Mouse (Mus musculus): ENCODE measurements around the gene Zfp981. TPM values are rescaled to one million over a fixed set of nuclear protein-coding genes. Genes with fewer than 3 reads are reported as not detected.
A peak's percentile ranks its signal among the peaks of the same experiment; 100 is the strongest.
"Not testable (repeated sequence)": the region's sequence is repeated elsewhere in the genome, so short reads cannot be mapped to it uniquely, and the experiment has no call there.

The Zfp981 gene
- polyA plus RNA-seq, 1 experiment from 2014 or later = 0.13 TPM

DNA sequence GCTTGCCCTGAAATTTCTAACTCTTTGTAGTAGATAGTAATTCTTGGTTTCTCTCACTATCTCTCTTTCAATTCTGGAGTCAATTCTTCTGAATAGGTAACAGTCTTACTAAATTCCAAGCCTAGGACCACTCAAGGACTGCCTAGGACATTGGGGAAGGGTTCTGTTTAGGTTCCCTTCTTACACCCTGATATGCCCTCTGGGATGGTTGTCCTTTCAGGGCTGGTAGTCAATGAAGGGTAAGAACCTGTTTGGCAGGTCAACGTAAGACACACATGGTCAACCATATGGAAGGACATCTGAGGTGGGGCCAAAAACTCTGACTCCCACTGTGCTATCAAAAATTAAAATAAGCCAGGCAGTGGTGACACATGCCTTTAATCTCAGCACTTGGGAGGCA, 9.0 kb upstream of the Zfp981 start:
- Histone ChIP-seq H3K9ac (no peak overlapping the region), H3K27me3 (no peaks in the 10 kb centered on the region), H3K27ac (no peak overlapping the region), H3K9me3 (peaks cover 67% of the 10 kb centered on the region), H3K36me3 (no peaks in the 10 kb centered on the region), H3K4me1 (replicated peaks) (no peaks in the 10 kb centered on the region), H3K4me3 (no peak overlapping the region), H3K4me2 (no peak overlapping the region)
- 57% methylated on average over 1 of the region's 1 CpGs for WGBS
- ATAC-seq (ENCODE audit: low FRiP score) = no peak; the same call in 1 of the 2 replicates

DNA sequence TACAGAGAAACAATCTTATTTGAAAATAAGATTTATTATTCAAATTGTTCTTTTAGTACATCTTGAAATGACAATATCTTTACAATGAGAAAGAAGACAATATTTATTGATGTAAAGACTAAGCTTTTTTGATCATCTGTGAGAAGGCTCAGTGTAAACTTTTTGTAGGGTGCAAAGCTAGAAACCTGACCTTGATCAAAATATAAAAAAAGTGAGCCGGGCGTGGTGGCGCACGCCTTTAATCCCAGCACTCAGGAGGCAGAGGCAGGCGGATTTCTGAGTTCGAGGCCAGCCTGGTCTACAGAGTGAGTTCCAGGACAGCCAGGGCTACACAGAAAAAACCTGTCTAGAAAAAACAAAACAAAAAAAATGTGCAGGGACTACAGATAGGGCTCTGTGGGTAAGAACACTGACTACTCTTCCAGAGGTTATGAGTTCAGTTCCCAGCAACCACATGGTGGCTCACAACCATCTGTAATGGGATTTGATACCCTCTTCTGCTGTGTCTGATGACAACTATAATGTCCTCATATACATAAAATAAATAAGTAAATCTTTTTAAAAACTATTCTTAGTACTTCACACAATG, 8.4 kb upstream of the Zfp981 start:
- H3K4me3 ChIP-seq; H3K27ac ChIP-seq; H3K27me3 ChIP-seq; H3K9ac ChIP-seq; H3K4me2 ChIP-seq; H3K36me3 ChIP-seq; H3K4me1 ChIP-seq (replicated peaks): not testable (repeated sequence)
- 88% methylated on average over 6 of the region's 6 CpGs for WGBS
- ATAC-seq (ENCODE audit: low FRiP score) = 0 out of 2 replicates have a peak, but pooled peaks have one; percentile 15
- H3K9me3 ChIP-seq = peaks cover 67% of the 10 kb centered on the region

- 70% methylated on average over 4 of the region's 4 CpGs for WGBS
- H3K4me2 ChIP-seq = no peak overlapping the region
- H3K36me3 ChIP-seq = no peaks in the 10 kb centered on the region
- no peak overlapping the region for H3K27ac ChIP-seq
- no peaks in the 10 kb centered on the region for H3K4me1 ChIP-seq (replicated peaks)
- H3K4me3 ChIP-seq = no peak overlapping the region
- peaks cover 68% of the 10 kb centered on the region for H3K9me3 ChIP-seq
- ATAC-seq (ENCODE audit: low FRiP score) = no peak
- H3K27me3 ChIP-seq = no peaks in the 10 kb centered on the region
- no peak overlapping the region for H3K9ac ChIP-seq
Observed at GRCm38 (mm10) chr4:146494980-146495379, 6.8 kb upstream of the Zfp981 start.

DNA sequence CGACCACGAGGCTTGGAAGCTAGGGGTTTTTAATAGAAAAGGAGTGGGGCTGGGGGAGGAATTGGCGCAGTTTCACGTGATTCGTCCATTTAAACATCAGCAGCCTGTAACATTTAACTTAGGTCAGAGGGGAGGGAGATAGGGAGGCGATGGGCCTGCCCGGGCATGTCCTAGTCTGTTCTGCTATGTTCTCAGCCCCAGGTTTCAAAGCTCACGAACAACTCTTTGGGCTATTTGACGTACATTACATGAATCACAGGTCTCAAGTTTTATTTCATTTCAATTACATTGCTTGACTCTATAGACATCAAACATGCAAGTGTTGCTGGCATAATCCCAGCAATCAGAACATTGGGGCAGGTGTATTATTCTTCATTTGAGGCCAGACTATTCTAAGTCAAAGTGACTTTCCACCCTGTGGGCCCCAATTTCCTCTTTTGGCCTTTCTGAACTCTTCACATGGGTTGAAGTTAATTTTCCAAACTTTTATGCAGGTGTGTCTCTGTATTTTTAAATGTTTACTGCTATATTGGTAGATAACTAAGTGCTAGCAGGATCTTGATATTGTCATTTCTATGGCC, 4.0 kb upstream of the Zfp981 start:
- H3K4me1 ChIP-seq (replicated peaks); H3K4me2 ChIP-seq; H3K27me3 ChIP-seq; ATAC-seq (ENCODE audit: low FRiP score); H3K9ac ChIP-seq; H3K36me3 ChIP-seq; H3K4me3 ChIP-seq; H3K27ac ChIP-seq: not testable (repeated sequence)
- H3K9me3 ChIP-seq = peaks cover 68% of the 10 kb centered on the region
- 85% methylated on average over 9 of the region's 9 CpGs for WGBS

DNA sequence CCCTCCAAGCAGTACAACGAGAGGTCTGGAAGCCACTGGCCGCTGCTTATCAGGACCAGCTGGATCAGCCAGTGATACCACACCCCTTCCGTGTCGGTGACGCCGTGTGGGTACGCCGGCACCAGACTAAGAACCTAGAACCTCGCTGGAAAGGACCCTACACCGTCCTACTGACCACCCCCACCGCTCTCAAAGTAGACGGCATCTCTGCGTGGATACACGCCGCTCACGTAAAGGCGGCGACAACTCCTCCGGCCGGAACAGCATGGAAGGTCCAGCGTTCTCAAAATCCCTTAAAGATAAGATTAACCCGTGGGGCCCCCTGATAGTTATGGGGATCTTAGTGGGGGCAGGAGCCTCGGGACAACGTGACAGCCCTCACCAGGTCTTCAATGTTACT, 7.2 kb downstream of the Zfp981 start:
- 95% methylated on average over 23 of the region's 24 CpGs for WGBS
- not testable (repeated sequence) for H3K27me3 ChIP-seq; H3K27ac ChIP-seq; H3K36me3 ChIP-seq; H3K4me2 ChIP-seq; H3K4me1 ChIP-seq (replicated peaks); H3K4me3 ChIP-seq; H3K9ac ChIP-seq; ATAC-seq (ENCODE audit: low FRiP score)
- H3K9me3 ChIP-seq = peaks cover 16% of the 10 kb centered on the region

DNA sequence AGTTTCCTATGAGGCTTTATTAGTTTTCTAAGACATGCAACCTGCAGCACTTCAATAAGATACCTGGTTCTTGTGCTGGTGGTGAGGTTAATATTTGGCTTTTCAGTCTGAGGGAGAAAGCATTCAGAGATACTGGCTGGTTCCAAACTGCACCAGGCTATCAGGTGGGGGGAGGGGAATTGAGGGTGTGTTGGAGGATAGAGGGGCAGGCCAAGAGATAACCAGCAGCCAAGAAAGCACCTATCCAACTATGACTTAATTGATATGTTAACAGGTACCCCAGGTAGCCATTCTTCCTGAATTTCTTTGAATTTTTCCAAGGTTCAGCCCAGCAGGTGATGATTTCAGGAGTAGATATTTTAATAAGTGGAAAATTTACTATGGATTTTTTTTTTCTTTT, 10.0 kb downstream of the Zfp981 start:
- H3K4me2 ChIP-seq; H3K4me3 ChIP-seq; H3K9ac ChIP-seq; ATAC-seq (ENCODE audit: low FRiP score); H3K27ac ChIP-seq; H3K4me1 ChIP-seq (replicated peaks); H3K36me3 ChIP-seq; H3K27me3 ChIP-seq: not testable (repeated sequence)
- peaks cover 39% of the 10 kb centered on the region for H3K9me3 ChIP-seq

- Histone ChIP-seq H3K4me1 (replicated peaks) (no peaks in the 10 kb centered on the region), H3K27me3 (no peaks in the 10 kb centered on the region), H3K36me3 (no peaks in the 10 kb centered on the region), H3K9ac (no peak overlapping the region), H3K4me2 (no peak overlapping the region), H3K9me3 (peaks cover 76% of the 10 kb centered on the region), H3K27ac (no peak overlapping the region), H3K4me3 (no peak overlapping the region)
- no peak for ATAC-seq (ENCODE audit: low FRiP score)
- WGBS = 70% methylated on average over 1 of the region's 1 CpGs
Observed at GRCm38 (mm10) chr4:146516474-146516873, 14.6 kb downstream of the Zfp981 start.

GRCm38 (mm10) chr4:146517150-146517549, 15.3 kb downstream of the Zfp981 start:
- not testable (repeated sequence) for ATAC-seq (ENCODE audit: low FRiP score); H3K36me3 ChIP-seq; H3K27ac ChIP-seq; H3K4me2 ChIP-seq; H3K27me3 ChIP-seq; H3K4me1 ChIP-seq (replicated peaks); H3K4me3 ChIP-seq; H3K9ac ChIP-seq
- 71% methylated on average over 2 of the region's 2 CpGs for whole genome bisulfite sequencing
- peaks cover 78% of the 10 kb centered on the region for H3K9me3 ChIP-seq

DNA sequence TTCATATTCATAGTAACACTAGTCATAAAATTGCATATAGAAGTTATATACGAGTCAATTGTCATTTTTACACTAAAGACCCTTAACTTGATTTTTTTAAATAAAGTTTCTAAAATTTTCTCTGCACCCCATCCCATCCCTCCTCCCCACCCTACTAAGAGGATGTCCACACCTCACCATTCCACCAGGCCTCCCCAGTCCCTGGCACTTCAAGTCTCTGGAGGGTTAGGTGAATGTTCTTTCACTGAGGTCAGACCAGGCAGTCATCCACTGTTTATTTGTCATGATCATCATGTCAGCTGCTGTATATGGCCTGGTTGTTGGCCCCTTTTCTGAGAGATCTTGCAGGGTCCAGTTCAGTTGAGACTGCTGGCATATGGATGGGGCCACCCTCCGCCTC, 18.9 kb downstream of the Zfp981 start:
- H3K27ac ChIP-seq = no peak overlapping the region
- no peaks in the 10 kb centered on the region for H3K27me3 ChIP-seq
- peaks cover 88% of the 10 kb centered on the region for H3K9me3 ChIP-seq
- H3K9ac ChIP-seq = no peak overlapping the region
- no peak overlapping the region for H3K4me2 ChIP-seq
- no peak overlapping the region for H3K4me3 ChIP-seq
- no peak for ATAC-seq (ENCODE audit: low FRiP score)
- 90% methylated on average over 2 of the region's 2 CpGs for WGBS
- H3K36me3 ChIP-seq = no peaks in the 10 kb centered on the region
- no peaks in the 10 kb centered on the region for H3K4me1 ChIP-seq (replicated peaks)

DNA sequence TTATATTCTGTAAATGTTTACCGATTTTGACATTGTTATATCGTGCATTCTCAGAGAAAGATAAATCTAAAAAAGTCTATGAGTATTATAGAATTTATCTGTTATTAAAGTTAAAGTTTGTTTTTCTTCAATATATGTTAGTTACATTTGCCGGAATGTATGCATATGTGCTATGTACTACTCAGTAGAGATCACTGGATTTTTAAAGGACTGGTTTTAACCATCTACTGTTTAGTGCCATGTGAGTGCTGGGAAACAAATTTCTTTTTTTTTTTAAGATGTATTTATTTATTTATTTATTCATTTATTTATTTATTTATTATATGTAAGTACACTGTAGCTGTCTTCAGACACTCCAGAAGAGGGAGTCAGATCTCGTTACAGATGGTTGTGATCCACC, 32.7 kb downstream of the Zfp981 start:
- H3K4me1 ChIP-seq (replicated peaks) = no peaks in the 10 kb centered on the region
- no peaks in the 10 kb centered on the region for H3K36me3 ChIP-seq
- ATAC-seq (ENCODE audit: low FRiP score) = no peak
- 85% methylated on average over 4 of the region's 4 CpGs for WGBS
- H3K4me3 ChIP-seq = no peak overlapping the region
- no peak overlapping the region for H3K9ac ChIP-seq
- no peaks in the 10 kb centered on the region for H3K27me3 ChIP-seq
- peaks cover 66% of the 10 kb centered on the region for H3K9me3 ChIP-seq
- no peak overlapping the region for H3K27ac ChIP-seq
- no peak overlapping the region for H3K4me2 ChIP-seq

GRCm38 (mm10) chr4:146535883-146536282, 34.1 kb downstream of the Zfp981 start:
- Histone ChIP-seq H3K4me3 (no peak overlapping the region), H3K27ac (no peak overlapping the region), H3K9ac (no peak overlapping the region), H3K36me3 (no peaks in the 10 kb centered on the region), H3K4me1 (replicated peaks) (no peaks in the 10 kb centered on the region), H3K9me3 (peaks cover 67% of the 10 kb centered on the region), H3K27me3 (no peaks in the 10 kb centered on the region), H3K4me2 (no peak overlapping the region)
- no peak for ATAC-seq (ENCODE audit: low FRiP score)

DNA sequence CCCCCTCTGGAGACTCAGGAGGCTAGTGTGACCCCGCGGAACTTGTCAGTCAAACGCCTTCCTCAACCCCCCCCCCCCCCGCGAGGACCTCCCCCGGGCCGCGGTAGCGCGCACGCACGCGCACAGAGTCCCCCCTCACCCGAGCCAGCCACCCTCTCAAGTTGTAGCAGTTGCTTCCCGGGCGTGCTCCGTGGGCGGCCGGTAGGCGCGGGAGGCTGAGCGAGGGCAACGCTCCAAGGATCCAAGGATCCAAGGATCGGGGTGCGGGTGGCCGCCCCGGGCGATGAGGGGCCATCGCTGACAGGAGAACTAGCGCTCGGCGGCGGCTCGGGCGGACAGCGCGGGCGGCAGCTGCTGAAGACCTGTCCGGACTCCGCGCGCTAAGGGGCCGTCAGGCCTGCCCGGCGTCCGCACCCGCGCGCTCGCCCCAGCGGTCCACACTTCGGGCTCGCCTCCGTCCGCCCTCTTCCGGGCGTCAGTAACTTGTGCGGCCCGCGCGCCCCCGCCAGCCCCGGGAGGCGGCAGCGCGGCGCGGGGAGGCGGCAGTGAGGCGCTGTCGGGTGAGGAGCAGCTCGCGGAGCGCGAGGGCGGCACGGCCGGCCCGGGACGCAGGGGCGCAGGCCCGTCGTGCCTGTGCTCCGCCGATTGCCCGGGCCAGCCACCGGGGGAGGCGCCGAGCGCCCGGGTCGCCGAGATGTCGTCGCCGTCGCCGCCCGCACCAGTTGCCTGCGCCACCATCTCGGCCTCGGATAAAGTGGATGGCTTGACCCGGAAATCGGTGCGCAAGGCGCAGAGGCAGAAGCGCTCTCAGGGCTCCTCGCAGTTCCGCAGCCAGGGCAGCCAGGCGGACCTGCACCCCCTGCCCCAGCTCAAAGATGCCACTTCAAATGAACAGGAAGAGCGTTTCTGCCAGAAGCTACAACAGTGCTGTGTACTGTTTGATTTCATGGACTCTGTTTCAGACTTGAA, 78.4 kb downstream of the Zfp981 start:
- not testable (repeated sequence) for H3K9me3 ChIP-seq; H3K27ac ChIP-seq; H3K9ac ChIP-seq; H3K27me3 ChIP-seq; H3K36me3 ChIP-seq; H3K4me1 ChIP-seq (replicated peaks)
- peak; percentile 90 for ATAC-seq (ENCODE audit: low FRiP score)
- 0% methylated on average over 9 of the region's 111 CpGs for WGBS
- peak overlapping the region; percentile 20; the same call in 1 of the 2 replicates for H3K4me3 ChIP-seq
- H3K4me2 ChIP-seq = 0 out of 2 replicates have a peak overlapping the region, but pooled peaks have one; percentile 32
